Mouse (Mus musculus) testis, adult 2 months (tissue): ENCODE data around the gene Hsp90aa1. TPM values are rescaled to one million over a fixed set of nuclear protein-coding genes. Genes with fewer than 3 reads are reported as not detected.
"Not testable (repeated sequence)": the region's sequence is repeated elsewhere in the genome, so short reads cannot be mapped to it uniquely, and the experiment has no call there.

Experiments
- H3K27ac ChIP-seq: fragments of 200-500 bp; 2 replicates; pipeline ENCODE4 v1.5.1; 2012; ENCODE audit warnings: low read depth, low read length; ENCODE audit not compliant: control insufficient read depth, insufficient read depth
- H3K27me3 ChIP-seq: fragments of 200-500 bp; 2 replicates; pipeline ENCODE4 v1.6.1; 2012; ENCODE audit warnings: mild to moderate bottlenecking, low read length, moderate library complexity; ENCODE audit not compliant: control insufficient read depth, insufficient read depth
- H3K36me3 ChIP-seq: fragments of 200-500 bp; 2 replicates; pipeline ENCODE4 v1.6.1; 2012; ENCODE audit warnings: mild to moderate bottlenecking, low read length; ENCODE audit not compliant: control insufficient read depth, insufficient read depth
- H3K4me1 ChIP-seq: fragments of 200-500 bp; 2 replicates; pipeline ENCODE4 v1.6.1; 2012; ENCODE audit warnings: low read length; ENCODE audit not compliant: control insufficient read depth, insufficient read depth
- H3K4me3 ChIP-seq: fragments of 200-500 bp; 2 replicates; pipeline ENCODE4 v1.5.1; 2012; ENCODE audit warnings: low read depth, mild to moderate bottlenecking, low read length, moderate library complexity, mixed read lengths; ENCODE audit not compliant: control insufficient read depth
- CTCF ChIP-seq: fragments of 200-500 bp; IDR thresholded peaks from 2 replicates; pipeline ENCODE4 v1.5.1; 2012; ENCODE audit warnings: low read depth, mild to moderate bottlenecking, inconsistent platforms, low read length, moderate library complexity; ENCODE audit not compliant: control insufficient read depth, insufficient read depth, insufficient replicate concordance
- POLR2A ChIP-seq: fragments of 200-500 bp; IDR thresholded peaks from 2 replicates; pipeline ENCODE4 v1.6.1; 2012; ENCODE audit warnings: low read depth, mild to moderate bottlenecking, inconsistent platforms, low read length, moderate library complexity; ENCODE audit not compliant: control insufficient read depth
- polyA plus RNA-seq: library from polyadenylated mRNA; depleted of rRNA; stranded (reverse); fragments of >200 nt; gene quantifications from 2 replicates; pipeline ENCODE4 v1.2.3, GENCODE M21; 2012; rRNA removed

Gene Hsp90aa1
- 592 and 736 TPM in 2 replicates for polyA plus RNA-seq

GRCm38 (mm10) chr12:110702556-110702955, at the start of gene Hsp90aa1:
Gene Hsp90aa1 (minus strand): TSS chr12:110702728.
- Histone ChIP-seq H3K36me3 (no peaks in the 10 kb centered on the region), H3K4me1 (peaks cover 5% of the 10 kb centered on the region), H3K4me3 (no peak within 1 kb of the TSS), H3K27me3 (no peaks in the 10 kb centered on the region), H3K27ac (no peak within 1 kb of the TSS)
- TF ChIP-seq POLR2A (no peak), CTCF (no peak)

GRCm38 (mm10) chr12:110750770-110751439, 48.4 kb upstream of the Hsp90aa1 start:
- no peaks in the 10 kb centered on the region for H3K27me3 ChIP-seq
- H3K27ac ChIP-seq = no peak overlapping the region
- no peaks in the 10 kb centered on the region for H3K4me1 ChIP-seq
- no peaks in the 10 kb centered on the region for H3K36me3 ChIP-seq
- TF ChIP-seq POLR2A = no peak
- TF ChIP-seq CTCF = no peak
- no peak overlapping the region for H3K4me3 ChIP-seq

GRCm38 (mm10) chr12:110738158-110738921, 35.8 kb upstream of the Hsp90aa1 start:
- TF ChIP-seq CTCF = no peak
- 0 out of 2 replicates have a peak, but pooled peaks have one; percentile 15 for TF ChIP-seq POLR2A
- peak overlapping the region; percentile 96 for H3K27ac ChIP-seq

GRCm38 (mm10) chr12:110737170-110738157, 34.9 kb upstream of the Hsp90aa1 start, which contains the start of gene Wdr20:
Gene Wdr20 (plus strand): TSS chr12:110737944.
- no peaks in the 10 kb centered on the region; the same call in 1 of the 2 replicates for H3K36me3 ChIP-seq
- H3K4me3 ChIP-seq = peak within 1 kb of the TSS; percentile 97
- H3K27me3 ChIP-seq = no peaks in the 10 kb centered on the region
- H3K27ac ChIP-seq = peak within 1 kb of the TSS; percentile 96
- H3K4me1 ChIP-seq = peaks cover 7% of the 10 kb centered on the region
- TF ChIP-seq CTCF (no peak), POLR2A (peak; percentile 92)

More at GRCm38 (mm10) chr12:110738158-110738921, 35.8 kb upstream of the Hsp90aa1 start:
- peaks cover 7% of the 10 kb centered on the region for H3K4me1 ChIP-seq
- no peaks in the 10 kb centered on the region for H3K27me3 ChIP-seq
- H3K36me3 ChIP-seq = no peaks in the 10 kb centered on the region; the same call in 1 of the 2 replicates
- peak overlapping the region; percentile 97 for H3K4me3 ChIP-seq

- no peaks in the 10 kb centered on the region for H3K27me3 ChIP-seq
- H3K27ac ChIP-seq = no peak overlapping the region
- peaks cover 7% of the 10 kb centered on the region for H3K4me1 ChIP-seq
- TF ChIP-seq POLR2A (no peak), CTCF (no peak)
- H3K4me3 ChIP-seq = peak overlapping the region; percentile 97
- no peaks in the 10 kb centered on the region; the same call in 1 of the 2 replicates for H3K36me3 ChIP-seq
These were observed 34.1 kb upstream of the Hsp90aa1 start for GRCm38 (mm10) chr12:110736641-110737040.

- H3K4me3 ChIP-seq, H3K36me3 ChIP-seq, H3K27ac ChIP-seq, H3K4me1 ChIP-seq, H3K27me3 ChIP-seq: not testable (repeated sequence)
These were observed 30.7 kb upstream of the Hsp90aa1 start for GRCm38 (mm10) chr12:110733254-110733653.
